Mouse (Mus musculus) limb, embryonic 12.5 days (tissue): ENCODE measurements around the gene Itpr1. TPM values are rescaled to one million over a fixed set of nuclear protein-coding genes. Genes with fewer than 3 reads are reported as not detected.
A peak's percentile ranks its signal among the peaks of the same experiment; 100 is the strongest.
"Not testable (repeated sequence)": the region's sequence is repeated elsewhere in the genome, so short reads cannot be mapped to it uniquely, and the experiment has no call there.

Source experiments
- ATAC-seq: fragments of 200-750 bp; cut with Nextera tagmentation; 2 replicates; pipeline ENCODE4 v1.8.0; 2017; ENCODE audit warnings: low read depth, moderate TSS enrichment; ENCODE audit not compliant: insufficient number of reproducible peaks, insufficient read depth, low FRiP score, low TSS enrichment
- H3K27ac ChIP-seq: fragments of 300-500 bp; sonication (generic); 2 replicates; pipeline ENCODE4 v1.5.1; 2016; ENCODE audit warnings: mild to moderate bottlenecking, moderate library complexity
- H3K27me3 ChIP-seq: fragments of 300-500 bp; sonication (generic); 2 replicates; pipeline ENCODE4 v1.6.1; 2016; ENCODE audit warnings: mild to moderate bottlenecking, moderate library complexity
- H3K36me3 ChIP-seq: fragments of 300-500 bp; sonication (generic); 2 replicates; pipeline ENCODE4 v1.6.1; 2016; ENCODE audit warnings: mild to moderate bottlenecking, moderate library complexity
- H3K4me1 ChIP-seq: fragments of 300-500 bp; sonication (generic); replicated peaks from 2 replicates; pipeline ENCODE4 v1.6.1; 2016
- H3K4me2 ChIP-seq: fragments of 300-500 bp; sonication (generic); 2 replicates; pipeline ENCODE4 v1.6.1; 2016; ENCODE audit warnings: mild to moderate bottlenecking, moderate library complexity
- H3K4me3 ChIP-seq: fragments of 300-500 bp; sonication (generic); replicated peaks from 2 replicates; pipeline ENCODE4 v1.5.1; 2016; ENCODE audit warnings: mild to moderate bottlenecking
- H3K9ac ChIP-seq: fragments of 300-500 bp; sonication (generic); replicated peaks from 2 replicates; pipeline ENCODE4 v1.6.1; 2016; ENCODE audit warnings: mild to moderate bottlenecking, moderate library complexity
- H3K9me3 ChIP-seq: fragments of 300-500 bp; sonication (generic); 2 replicates; pipeline ENCODE4 v1.6.1; 2016; ENCODE audit warnings: mild to moderate bottlenecking, moderate library complexity
- WGBS: fragments of 180-500 bp; shearing (Covaris S2); methylation state at CpG from one replicate; pipeline ENCODE4 v1.1.7; 2016; 5-methylcytosine and 5-hydroxymethylcytosine counted together
- polyA plus RNA-seq: library from polyadenylated mRNA; unstranded; fragments of >200 nt; fragmentation: Nextera tagmentation; extraction: Ambion mirVana; gene quantifications from 2 replicates; pipeline ENCODE4 v1.2.1, GENCODE M21; 2016

The Itpr1 gene
- polyA plus RNA-seq, 1 experiment from 2014 or later: 10.4 TPM

DNA sequence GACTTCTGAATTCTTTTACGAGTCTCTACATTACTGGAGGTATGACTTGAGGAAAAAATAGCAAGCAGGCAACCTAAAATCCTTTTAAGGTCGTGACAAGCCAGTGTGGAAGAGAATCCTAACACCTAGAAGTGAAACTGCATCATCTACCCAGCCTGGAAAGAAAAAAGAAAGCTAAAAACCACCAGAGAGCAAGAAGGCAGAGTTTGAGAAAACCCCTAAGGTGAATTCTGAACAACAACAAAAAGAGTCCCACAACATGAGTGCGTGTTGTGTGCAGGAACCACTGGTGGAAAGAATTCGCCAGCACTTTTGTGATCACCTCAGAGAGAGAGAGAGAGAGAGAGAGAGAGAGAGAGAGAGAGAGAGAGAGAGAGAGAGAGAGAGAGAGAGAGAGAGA is 340.6 kb downstream of the Itpr1 start:
- no peaks in the 10 kb centered on the region for H3K9me3 ChIP-seq
- no peak overlapping the region for H3K4me3 ChIP-seq
- H3K9ac ChIP-seq: no peak overlapping the region
- no peaks in the 10 kb centered on the region for H3K4me1 ChIP-seq
- H3K36me3 ChIP-seq: no peaks in the 10 kb centered on the region
- 89% methylated on average over 4 of the region's 4 CpGs for WGBS
- no peak overlapping the region for H3K27ac ChIP-seq
- no peak for ATAC-seq
- H3K27me3 ChIP-seq: no peaks in the 10 kb centered on the region
- H3K4me2 ChIP-seq: no peak overlapping the region

DNA sequence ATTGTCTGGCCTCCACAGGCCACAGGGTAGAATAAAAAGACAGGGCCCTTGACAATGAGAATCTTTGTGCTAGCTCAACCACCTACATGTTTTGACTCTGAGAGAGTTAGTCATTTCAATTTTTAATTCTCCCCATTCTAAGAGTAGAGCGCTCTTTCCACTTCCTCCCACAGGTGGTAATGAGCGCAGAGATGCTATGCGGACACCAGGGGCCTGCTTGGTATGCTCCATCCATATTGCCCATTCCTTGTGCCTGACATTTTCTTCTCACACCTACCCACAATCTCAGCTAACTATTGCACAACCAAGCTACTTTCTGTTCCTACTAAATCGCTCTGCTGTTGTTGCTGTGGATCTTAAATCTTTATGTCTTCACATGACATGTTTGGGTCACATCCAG is 341.5 kb downstream of the Itpr1 start:
- no peaks in the 10 kb centered on the region for H3K9me3 ChIP-seq
- 93% methylated on average over 4 of the region's 4 CpGs for WGBS
- H3K36me3 ChIP-seq: no peaks in the 10 kb centered on the region
- H3K4me3 ChIP-seq: no peak overlapping the region
- H3K9ac ChIP-seq: no peak overlapping the region
- H3K27me3 ChIP-seq: no peaks in the 10 kb centered on the region
- no peak for ATAC-seq
- no peak overlapping the region for H3K4me2 ChIP-seq
- no peak overlapping the region for H3K27ac ChIP-seq
- H3K4me1 ChIP-seq: no peaks in the 10 kb centered on the region

DNA sequence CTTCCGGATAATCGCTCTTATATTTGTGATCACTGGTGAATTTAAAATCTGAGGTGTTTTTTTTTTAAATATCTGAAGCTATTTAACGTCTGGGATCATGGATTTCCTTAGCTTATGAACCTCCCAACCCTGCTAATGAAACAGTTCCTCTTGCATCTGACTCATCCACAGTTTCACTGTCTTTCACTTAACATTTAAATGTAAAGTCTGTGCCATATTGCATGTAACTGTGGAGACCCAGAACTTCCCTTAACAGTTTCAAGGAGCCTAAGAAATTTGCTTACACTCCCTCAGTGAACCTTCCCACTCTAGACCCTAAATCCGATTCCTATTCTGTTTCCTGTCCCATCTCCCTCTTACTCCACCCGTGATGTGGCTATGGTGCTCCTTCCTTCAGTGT is 342.0 kb downstream of the Itpr1 start:
- no peaks in the 10 kb centered on the region for H3K4me1 ChIP-seq
- H3K27me3 ChIP-seq: no peaks in the 10 kb centered on the region
- no peak overlapping the region for H3K9ac ChIP-seq
- no peaks in the 10 kb centered on the region for H3K9me3 ChIP-seq
- H3K36me3 ChIP-seq: no peaks in the 10 kb centered on the region
- no peak overlapping the region for H3K4me2 ChIP-seq
- no peak overlapping the region for H3K4me3 ChIP-seq
- ATAC-seq: no peak
- WGBS: 86% methylated on average over 5 of the region's 5 CpGs
- no peak overlapping the region for H3K27ac ChIP-seq

DNA sequence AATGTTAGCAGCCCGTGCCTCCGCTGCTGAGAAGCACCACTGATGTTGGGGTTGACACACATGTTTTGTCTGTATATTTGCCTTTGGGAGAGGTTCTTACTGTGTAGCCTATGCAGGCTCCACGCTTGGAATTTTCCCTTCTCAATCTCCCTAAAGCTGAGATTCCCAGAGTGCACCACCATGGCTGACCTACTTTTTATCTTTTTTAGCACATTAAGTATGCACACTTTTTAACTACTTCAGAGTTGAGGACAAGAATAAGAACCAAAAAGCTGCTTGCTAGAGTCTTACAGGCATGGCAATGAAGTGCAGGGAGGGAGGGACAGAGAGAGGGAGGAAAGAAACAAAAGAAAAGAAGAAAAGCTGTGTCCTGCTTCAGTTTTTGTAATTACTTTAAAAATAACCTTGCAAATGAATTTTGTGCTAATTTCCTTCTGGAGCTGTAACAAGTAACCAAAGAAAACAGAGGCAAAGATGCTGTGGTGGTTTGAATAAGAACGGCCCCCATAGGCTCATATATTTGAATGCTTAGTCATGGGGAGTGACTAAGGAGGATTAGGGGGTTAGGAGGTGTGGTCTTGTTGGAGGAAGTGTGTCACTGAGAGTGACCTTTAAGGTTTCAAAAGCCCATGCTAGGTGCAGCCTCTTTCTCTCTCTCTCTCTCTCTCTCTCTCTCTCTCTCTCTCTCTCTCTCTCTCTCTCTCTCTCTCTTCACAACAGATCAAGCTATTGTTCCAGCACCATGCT is 344.9 kb downstream of the Itpr1 start:
- no peak overlapping the region for H3K4me3 ChIP-seq
- no peaks in the 10 kb centered on the region for H3K36me3 ChIP-seq
- no peak overlapping the region for H3K4me2 ChIP-seq
- 91% methylated on average over 4 of the region's 4 CpGs for WGBS
- H3K27me3 ChIP-seq: no peaks in the 10 kb centered on the region
- no peaks in the 10 kb centered on the region for H3K9me3 ChIP-seq
- ATAC-seq: no peak
- no peak overlapping the region for H3K27ac ChIP-seq
- no peak overlapping the region for H3K9ac ChIP-seq
- no peaks in the 10 kb centered on the region for H3K4me1 ChIP-seq

DNA sequence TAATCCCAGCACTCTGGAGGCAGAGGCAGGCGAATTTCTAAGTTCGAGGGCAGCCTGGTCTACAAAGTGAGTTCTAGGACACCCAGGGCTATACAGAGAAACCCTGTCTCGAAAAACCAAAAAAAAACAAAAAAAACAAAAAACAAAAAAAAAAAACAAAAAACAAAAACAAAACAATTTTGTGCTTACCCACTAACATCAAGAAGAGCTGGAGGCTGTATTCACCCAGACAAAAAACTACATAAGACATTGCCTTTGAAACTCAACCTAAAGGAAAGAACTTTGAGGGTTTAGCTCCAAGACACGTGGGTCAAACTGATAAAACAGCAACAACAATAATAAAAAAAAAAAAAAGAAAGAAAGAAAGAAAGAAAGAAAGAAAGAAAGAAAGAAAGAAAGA is 346.3 kb downstream of the Itpr1 start:
- not testable (repeated sequence) for H3K4me1 ChIP-seq
- WGBS: 91% methylated on average over 4 of the region's 4 CpGs

DNA sequence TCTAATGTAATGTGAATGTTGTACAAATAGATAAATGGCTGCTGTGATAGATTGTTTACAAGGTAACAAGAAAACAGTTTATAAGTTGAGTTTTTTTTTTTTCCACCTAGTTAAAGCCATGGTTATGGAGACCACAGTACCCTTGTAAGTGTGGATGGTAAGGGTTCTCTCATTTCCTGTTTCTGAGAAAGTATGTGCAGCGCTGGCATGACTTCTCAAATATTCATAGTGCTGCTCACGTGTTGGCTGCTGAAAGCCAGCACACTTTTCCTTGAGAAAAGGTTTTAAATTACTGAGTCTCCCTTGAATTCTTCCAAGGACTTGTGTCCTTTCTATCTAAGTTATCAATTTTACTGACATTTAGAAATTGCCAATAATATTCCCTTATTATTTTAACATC is 350.1 kb downstream of the Itpr1 start:
- H3K9me3 ChIP-seq: no peaks in the 10 kb centered on the region
- H3K4me1 ChIP-seq: no peaks in the 10 kb centered on the region
- H3K27ac ChIP-seq: no peak overlapping the region
- no peak overlapping the region for H3K4me3 ChIP-seq
- no peak overlapping the region for H3K4me2 ChIP-seq
- H3K36me3 ChIP-seq: no peaks in the 10 kb centered on the region
- no peak for ATAC-seq
- no peaks in the 10 kb centered on the region for H3K27me3 ChIP-seq
- 82% methylated on average over 2 of the region's 2 CpGs for WGBS
- H3K9ac ChIP-seq: no peak overlapping the region

More for the DNA sequence above, 346.3 kb downstream of the Itpr1 start:
- not testable (repeated sequence) for H3K9ac ChIP-seq, H3K4me2 ChIP-seq, H3K36me3 ChIP-seq, H3K9me3 ChIP-seq, ATAC-seq, H3K4me3 ChIP-seq, H3K27me3 ChIP-seq, H3K27ac ChIP-seq

DNA sequence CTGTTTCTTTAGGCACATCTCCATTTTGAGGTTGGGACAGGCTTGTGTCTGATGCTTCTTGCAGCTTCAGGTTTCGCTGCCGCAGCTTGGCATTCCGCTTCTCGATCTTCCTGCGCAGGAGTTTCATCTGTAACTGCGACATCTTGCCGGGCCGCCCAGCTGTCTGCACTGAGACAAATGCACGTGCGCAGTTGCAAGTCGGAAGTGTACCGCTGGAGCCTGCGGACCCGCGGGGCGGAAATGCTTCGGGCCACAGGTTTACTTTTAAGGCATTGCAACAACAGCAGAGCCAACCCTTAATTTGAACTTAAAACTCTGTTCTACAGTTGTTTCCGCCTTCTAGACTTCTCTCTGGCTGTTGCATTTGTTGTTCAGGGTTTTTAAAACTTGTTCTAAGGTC is 352.6 kb downstream of the Itpr1 start:
- not testable (repeated sequence) for H3K4me3 ChIP-seq, H3K4me2 ChIP-seq, H3K9ac ChIP-seq, H3K9me3 ChIP-seq, H3K27me3 ChIP-seq, H3K36me3 ChIP-seq, H3K27ac ChIP-seq, ATAC-seq
- peaks cover 10% of the 10 kb centered on the region for H3K4me1 ChIP-seq
- 80% methylated on average over 18 of the region's 18 CpGs for WGBS

DNA sequence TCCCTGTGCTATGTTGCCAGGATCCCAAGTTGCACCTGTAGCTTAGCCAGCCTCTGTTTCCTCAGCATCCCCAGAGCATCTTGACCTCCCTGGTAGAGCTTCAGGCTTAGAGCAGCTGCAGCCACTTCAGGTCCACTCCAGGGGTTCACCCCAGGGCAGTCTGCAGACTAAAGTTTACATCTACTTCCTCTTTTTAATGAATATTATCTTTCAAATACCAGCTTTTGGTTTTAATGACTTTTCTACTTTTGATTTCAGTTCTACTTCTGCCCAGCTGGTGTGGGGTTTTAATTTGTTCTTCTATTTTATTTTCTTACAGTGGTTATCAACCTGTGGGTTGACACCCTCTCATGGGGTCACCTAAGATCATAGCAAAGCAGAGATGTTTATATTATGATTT is 353.7 kb downstream of the Itpr1 start:
- no peaks in the 10 kb centered on the region for H3K27me3 ChIP-seq
- H3K36me3 ChIP-seq: no peaks in the 10 kb centered on the region
- H3K4me3 ChIP-seq: no peak overlapping the region
- H3K4me1 ChIP-seq: peaks cover 21% of the 10 kb centered on the region
- H3K4me2 ChIP-seq: no peak overlapping the region
- H3K27ac ChIP-seq: no peak overlapping the region
- no peak for ATAC-seq
- no peaks in the 10 kb centered on the region for H3K9me3 ChIP-seq
- H3K9ac ChIP-seq: no peak overlapping the region

DNA sequence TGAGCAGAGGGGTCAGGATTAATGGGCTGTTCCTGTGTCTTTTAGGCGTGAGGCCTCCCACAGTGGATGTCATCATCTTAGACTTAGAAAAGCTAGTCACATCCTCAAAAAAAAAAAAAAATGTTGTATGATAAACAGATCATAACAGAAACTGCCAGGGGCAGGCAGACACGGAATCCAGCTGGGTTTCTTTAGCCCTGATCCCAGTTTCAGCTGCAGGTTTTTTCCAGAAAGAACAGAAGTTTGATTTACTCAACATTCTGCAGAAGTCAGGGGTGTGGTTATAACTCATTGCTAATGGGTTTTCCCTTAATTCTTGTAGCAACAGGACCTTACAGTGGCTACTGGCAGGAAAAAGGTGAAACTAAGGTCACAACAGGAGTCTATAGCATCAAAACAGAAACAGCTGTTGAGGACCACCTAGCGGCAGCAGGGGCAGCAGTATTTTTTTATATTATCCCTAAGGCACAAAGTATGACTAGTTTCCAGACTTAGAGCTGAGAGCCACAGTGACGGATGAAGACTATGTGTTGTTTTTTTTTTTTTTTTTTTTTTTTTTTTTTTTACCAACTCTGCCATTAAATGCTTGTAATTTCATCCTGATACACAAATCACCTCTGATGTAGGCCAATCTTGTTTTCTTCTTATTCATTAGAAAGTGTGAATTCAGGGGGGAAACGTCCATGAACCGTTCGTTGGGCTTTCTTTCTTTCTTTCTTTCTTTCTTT is 356.7 kb downstream of the Itpr1 start:
- peaks cover 24% of the 10 kb centered on the region for H3K4me1 ChIP-seq
- no peak overlapping the region for H3K9ac ChIP-seq
- no peaks in the 10 kb centered on the region for H3K9me3 ChIP-seq
- H3K27me3 ChIP-seq: no peaks in the 10 kb centered on the region
- 24% methylated on average over 7 of the region's 7 CpGs for WGBS
- H3K27ac ChIP-seq: peak overlapping the region; percentile 67; the same call in 1 of the 2 replicates
- H3K4me2 ChIP-seq: no peak overlapping the region
- H3K36me3 ChIP-seq: no peaks in the 10 kb centered on the region
- ATAC-seq: peak; percentile 53; the same call in 1 of the 2 replicates
- H3K4me3 ChIP-seq: no peak overlapping the region

DNA sequence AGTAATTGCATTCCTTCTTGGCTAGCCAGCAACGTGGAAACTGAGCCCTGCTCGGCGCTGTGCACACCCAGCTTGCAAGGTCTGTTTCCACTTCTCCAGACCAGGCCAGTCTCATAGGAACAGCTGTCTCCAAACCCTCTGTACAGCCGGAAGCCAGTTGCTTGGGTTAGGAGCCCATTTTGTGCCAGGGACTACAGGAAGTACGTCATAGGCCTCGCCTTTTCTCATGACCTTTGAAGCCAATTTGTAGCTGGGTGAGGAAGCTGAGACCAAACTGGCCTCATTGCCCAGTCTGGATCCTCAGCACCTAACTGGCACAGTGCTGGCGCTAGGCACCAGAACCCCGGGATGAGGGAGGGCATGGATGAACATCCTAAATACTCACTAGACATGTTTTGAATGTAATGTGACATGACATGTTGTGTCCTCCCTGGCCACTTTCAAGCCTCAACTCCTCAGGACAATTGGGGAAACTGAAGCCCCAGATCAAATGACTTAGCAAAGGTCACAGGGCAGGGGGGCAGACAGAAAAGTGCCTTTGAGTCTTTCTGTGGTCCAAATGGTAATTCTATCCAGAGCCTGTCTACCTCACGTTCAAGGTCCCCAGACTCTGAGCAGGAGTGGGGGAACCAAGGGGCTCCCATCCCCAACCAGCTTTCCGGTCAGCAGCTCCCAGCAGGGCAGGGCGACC is 357.6 kb downstream of the Itpr1 start:
- WGBS: 14% methylated on average over 11 of the region's 11 CpGs
- H3K4me2 ChIP-seq: peak overlapping the region; percentile 61
- peak; percentile 30; the same call in 1 of the 2 replicates for ATAC-seq
- peak overlapping the region; percentile 69 for H3K27ac ChIP-seq
- peak overlapping the region; percentile 36 for H3K4me3 ChIP-seq
- H3K9me3 ChIP-seq: no peaks in the 10 kb centered on the region
- H3K27me3 ChIP-seq: no peaks in the 10 kb centered on the region
- no peaks in the 10 kb centered on the region for H3K36me3 ChIP-seq
- peak overlapping the region; percentile 24; the same call in 1 of the 2 replicates for H3K9ac ChIP-seq
- H3K4me1 ChIP-seq: peaks cover 24% of the 10 kb centered on the region

DNA sequence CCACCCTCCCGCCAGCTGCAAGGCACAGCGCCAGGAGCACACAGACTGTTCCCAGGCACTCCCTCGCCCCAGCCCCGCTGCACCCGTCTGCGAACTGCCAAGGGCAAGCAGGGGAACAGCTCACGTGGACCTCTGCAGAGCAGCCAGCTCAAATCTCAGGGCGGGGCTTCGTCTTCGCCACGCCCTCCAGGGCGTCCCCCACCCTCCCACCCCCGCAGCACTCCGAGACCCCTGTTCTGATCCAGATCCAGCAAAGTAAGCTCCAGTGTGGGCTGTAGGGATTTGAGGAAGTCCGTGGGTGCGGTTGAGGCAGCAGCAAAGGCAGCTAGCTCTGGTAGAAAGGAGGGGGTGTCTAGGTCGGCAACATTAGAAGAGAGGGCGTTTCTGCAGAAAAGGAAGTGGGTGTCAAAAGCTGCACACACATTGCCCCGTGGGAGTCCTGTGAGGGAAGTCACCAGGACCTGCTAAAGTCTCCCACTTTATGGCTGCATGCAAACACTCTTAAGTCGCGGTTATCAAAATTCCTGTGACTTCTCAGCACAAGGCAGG is 358.2 kb downstream of the Itpr1 start:
- peaks cover 24% of the 10 kb centered on the region for H3K4me1 ChIP-seq
- WGBS: 2% methylated on average over 21 of the region's 21 CpGs
- H3K9ac ChIP-seq: peak overlapping the region; percentile 24; the same call in 1 of the 2 replicates
- no peaks in the 10 kb centered on the region for H3K9me3 ChIP-seq
- H3K27ac ChIP-seq: peak overlapping the region; percentile 69
- peak overlapping the region; percentile 36 for H3K4me3 ChIP-seq
- ATAC-seq: peak; percentile 87
- no peaks in the 10 kb centered on the region for H3K36me3 ChIP-seq
- H3K27me3 ChIP-seq: no peaks in the 10 kb centered on the region
- peak overlapping the region; percentile 61 for H3K4me2 ChIP-seq
